Mouse (Mus musculus) heart, postnatal 0 days (tissue): ENCODE measurements around the gene Krtap11-1.

ENCODE experiments used
- CTCF ChIP-seq: IDR thresholded peaks from 2 replicates; pipeline ENCODE4 v1.5.1; 2016; ENCODE audit warnings: antibody characterized with exemption, control low read depth, low read depth
- EP300 ChIP-seq: IDR thresholded peaks from 2 replicates; pipeline ENCODE4 v1.6.1; 2016; ENCODE audit warnings: antibody characterized with exemption, low read depth

- TF ChIP-seq CTCF (no peak), EP300 (no peak)
These were observed 36.0 kb upstream of the Krtap11-1 start for GRCm38 (mm10) chr16:89606951-89607350.
